Mouse (Mus musculus) ZHBTc4 (cell line): ENCODE results near the gene Sh2b1.

ENCODE experiments used
- DNase-seq: peaks from one replicate; pipeline ENCODE4 v3.0.0-alpha.2; 2011; ENCODE audit warnings: low read depth, low spot score

The Sh2b1 gene

GRCm38 (mm10) chr7:126474486-126474955 is 703 bp downstream of the Sh2b1 start:
- no peak for DNase-seq

DNA sequence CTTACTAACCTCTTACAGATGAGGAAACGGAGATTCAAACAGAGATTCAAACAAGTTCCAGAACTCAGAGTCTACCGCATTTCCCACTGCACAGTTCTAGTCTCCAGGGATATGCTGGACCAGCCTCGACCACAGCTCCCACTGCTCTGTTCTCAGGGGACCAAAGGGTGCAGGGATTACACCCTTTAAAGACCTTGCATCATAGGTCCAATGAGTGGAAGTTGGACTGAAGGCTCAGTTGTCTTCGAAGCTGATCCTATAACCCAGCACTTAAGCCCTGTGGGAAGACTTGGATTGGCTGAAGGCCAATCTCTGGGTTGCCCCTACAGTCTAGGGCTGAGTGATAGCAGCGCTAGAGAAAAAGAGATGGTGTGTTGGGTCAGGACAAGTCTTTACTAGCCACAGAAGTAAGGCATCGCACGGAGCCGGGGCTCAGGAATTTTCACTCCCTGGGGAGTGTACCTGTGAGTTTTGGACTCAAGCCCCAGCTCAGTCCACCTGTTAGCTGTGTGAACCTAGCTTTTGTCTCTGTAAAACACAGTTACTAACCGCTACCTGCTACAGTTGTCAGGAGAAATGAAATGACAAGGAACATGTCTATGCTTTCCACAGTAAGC is 1.6 kb downstream of the Sh2b1 start:
- no peak for DNase-seq

DNA sequence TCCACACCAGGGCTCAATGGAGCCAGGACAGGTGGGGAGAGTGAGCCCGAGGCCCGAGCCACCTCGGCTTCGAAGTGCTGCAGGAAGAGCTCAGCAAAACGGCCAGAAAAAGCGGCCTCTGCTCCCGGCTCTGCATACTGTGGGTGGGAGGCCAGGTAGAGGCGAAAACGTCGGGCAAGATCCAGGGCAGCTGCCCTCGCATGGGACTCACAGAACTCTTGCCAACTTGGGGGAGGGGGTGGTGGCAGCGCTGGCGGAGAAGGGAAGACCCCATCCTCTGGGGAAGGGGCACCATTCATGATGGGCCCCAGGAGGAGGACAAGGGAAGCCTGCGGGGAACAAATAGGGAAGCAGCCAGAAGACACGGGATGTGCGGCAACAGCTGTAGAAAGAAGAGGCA is 2.5 kb downstream of the Sh2b1 start:
- no peak for DNase-seq

DNA sequence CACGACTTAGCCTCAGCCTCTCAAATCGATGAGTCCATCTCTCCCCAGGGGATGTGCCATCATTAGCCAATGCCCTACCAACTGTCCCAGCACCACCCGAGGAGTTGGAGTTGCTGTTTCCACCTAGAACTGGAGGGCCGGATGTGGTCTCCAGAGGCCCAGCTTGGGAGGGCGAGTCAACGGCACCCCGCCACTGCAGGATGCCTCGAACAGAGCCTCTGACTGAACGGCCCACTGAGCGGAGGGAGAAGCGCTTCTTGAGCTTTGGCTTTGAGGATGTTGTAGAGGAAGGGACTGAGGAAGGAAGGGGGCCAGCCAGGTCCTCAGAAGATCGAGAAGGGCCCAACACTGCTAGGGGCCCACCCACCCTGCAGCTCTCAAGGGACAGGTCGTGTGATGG is 2.9 kb downstream of the Sh2b1 start:
- no peak for DNase-seq

GRCm38 (mm10) chr7:126471853-126472252 is 3.4 kb downstream of the Sh2b1 start:
- DNase-seq = no peak

DNA sequence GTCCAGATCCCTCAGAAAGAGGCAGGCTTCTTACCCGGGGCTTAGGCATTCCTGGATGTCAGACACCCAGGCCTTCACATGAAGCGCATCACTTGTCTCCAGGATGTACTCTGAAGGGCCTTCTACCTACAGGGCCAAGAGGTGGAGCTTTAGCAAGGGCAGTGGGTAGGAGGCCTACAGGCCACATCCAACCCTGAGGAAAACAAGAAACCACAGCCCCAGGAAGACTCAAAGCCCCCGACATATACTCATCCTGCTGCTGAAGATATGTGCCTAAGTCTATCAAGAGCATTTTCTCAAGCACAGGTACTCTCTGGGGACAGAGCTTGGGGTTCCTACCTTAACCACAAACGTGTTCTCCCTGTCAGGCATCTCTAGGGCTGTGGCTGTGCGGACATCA is 3.9 kb downstream of the Sh2b1 start:
- no peak for DNase-seq

- no peak for DNase-seq
Measured at GRCm38 (mm10) chr7:126470077-126470476, 5.1 kb downstream of the Sh2b1 start.

- no peak for DNase-seq
Measured at GRCm38 (mm10) chr7:126467834-126468627, 7.2 kb downstream of the Sh2b1 start.

DNA sequence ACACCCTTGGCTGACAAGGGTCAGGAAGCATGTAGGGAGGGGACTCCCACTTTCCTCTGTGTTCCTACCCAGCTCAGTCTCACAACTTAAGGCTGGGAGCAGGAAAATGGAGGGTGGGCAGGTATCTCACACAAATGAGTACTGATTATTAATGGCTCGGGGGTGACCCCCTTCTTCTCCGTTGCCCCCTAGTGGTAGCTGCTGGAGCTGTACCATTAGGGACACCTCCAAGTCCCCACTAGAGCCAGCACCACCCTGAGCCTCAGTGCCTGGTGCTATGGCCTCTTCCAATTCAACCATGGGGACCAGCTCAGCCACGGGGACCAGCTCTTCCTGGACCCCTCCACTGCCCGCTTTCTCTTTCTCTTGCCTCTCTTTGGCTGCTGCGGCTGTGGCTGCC is 8.0 kb downstream of the Sh2b1 start:
- peak; percentile 68 for DNase-seq

GRCm38 (mm10) chr7:126466707-126467106 is 8.5 kb downstream of the Sh2b1 start:
- no peak for DNase-seq

DNA sequence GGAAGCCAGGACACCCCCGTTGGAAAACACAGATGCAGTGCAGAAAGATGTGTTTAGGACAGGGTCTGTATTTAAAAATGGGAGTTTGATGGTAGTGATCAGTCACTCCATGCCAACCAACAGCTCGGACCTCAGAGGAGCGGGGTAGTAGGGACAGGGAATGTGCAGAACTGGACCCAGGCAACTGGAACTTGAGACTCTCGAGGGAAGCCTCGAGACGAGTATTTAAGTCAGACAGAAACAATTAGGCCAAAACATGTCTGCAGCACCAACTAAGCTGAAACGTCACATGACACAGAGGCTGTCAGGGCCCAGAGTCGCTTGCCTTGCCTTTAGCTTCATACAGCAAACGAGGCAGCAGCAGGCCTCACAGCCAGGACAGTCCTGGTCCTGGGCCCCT is 9.1 kb downstream of the Sh2b1 start:
- no peak for DNase-seq

DNA sequence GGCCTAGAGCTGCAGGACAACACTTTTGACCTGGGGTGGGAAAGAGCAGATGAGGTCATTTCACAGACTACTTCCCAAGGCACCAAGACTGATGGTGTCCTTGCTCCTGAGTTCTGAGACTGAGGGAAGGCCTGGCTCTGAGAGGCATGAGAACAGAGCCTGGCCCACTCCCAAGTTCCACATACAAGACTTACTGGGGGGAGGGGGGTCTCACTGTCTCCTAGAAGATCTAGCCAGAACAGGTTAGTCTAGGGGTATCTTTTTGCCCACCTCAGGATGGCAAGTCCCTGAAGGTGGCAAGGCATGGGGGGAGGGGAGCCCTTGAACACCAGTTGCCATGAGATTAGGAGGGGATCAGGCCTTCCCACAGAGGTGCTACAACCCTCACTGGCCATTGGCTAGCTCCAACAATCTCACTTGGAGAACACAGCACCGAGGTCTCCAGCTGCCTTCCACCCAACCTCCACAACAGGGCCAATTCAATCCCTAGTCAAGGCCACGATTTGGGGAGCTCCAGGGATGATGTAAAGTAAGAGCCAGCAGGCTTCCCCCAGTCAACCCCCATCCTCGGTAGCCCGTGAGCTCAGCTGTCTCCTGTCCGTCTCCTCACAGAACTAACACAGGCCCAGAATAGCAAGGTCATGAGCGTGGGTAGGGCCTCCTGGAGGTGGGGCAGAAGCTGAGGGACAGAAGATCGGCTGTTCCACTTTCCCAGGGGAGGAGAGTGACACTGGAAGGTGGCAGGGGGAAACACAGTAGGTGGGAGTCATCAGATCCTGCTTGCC is 9.8 kb downstream of the Sh2b1 start:
- DNase-seq = no peak

DNA sequence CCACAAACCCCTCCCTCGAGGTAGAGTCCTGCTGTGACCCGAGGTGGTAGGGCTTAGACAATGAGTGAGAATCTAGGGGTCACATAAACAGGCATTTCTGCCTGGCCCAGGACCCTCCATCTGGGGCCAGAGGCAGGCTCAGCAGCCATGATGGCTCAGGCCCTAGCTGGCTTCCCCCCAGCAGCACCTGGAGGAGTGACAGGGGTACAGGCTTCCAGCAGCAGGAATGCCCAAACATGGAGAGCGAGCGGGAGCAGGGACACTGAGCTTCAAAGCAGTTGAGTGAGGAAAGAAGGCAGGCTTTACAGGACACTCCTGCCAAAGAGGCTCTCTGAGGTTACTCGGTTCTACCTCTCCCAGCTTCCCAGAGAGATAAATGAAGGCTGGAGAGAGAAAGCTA is 10.4 kb downstream of the Sh2b1 start:
- DNase-seq = no peak

GRCm38 (mm10) chr7:126464121-126464520 is 11.1 kb downstream of the Sh2b1 start:
- no peak for DNase-seq

DNA sequence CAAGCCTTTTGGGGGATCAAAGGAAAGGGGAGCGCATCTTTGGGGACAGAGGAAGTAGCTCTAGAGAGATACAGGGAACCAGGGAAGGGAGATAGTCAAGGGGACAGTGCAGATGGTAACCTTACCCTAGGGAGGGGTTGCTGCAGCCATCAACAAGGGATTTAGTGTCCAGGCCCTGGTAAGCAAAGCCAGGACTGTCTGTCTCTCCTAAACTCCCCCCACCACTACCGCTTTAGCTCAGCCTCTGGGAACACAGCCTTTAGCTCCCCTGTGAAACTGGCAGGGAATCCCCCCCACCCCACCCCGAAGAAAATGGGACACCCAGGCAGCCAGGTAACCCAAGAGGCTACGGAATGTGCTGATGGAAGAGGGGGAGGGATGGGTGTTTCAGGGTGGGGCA is 11.7 kb downstream of the Sh2b1 start:
- DNase-seq = no peak

DNA sequence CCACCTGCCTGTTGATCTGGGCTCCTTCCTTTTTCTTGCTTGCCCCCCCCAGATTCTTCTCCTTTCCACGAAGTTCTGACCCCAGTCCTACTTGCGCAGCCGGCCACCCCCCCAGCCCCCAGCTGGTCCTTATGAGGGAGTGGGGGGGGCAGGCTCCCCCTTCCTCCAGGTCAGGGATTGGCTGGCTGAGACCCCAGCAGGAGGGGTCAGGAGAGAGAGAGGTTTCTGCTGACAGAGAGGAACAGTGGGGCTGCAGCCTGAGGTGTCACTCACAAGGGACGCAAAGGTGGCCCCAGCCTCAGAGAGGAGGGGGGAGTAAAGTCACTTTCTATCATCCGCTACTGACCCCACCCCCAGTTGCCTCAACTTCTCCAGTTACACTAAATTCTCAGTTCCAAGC is 12.2 kb downstream of the Sh2b1 start, which contains the start of gene Atp2a1:
Gene Atp2a1, minus strand, starts transcription at position 105 of the 400 bp plus-strand sequence.
- DNase-seq = no peak

GRCm38 (mm10) chr7:126461626-126462025 is 13.6 kb downstream of the Sh2b1 start:
- DNase-seq = no peak

DNA sequence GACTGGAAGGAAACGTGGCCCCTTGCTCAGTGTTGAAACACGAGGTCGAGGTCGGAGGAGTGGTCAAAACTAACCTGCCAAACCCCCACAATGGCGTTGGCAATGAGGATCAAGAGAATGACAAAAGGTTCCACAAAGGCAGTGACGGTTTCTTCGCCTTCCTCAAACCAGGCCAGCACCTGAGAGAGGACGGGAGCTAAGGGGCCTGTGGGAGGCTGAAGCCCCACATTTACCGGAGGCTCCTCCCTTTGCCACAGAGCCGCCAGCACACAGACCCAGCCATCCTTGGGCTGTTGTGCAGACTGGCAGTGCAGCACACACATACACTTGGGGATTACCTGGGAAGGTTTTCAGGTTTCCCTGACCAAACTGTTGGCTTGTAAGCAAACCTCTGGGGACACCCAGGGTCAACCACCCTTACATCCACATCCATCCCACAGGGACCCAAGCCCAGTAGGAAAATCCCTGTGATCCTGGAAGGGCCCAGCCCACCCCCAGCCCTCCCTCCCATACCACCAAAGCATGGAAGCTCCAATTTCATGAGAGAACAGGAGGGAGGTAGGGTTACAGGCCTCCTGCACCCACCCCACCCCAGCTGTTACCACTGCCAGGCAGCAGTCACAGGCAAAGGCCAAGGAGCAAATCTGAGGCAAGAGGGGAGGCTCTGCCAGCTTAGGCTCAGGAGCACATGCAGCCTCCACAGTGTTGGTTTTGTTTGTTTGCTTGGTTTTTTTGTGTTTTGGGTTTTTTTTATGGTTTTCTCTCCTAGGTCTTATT is 14.4 kb downstream of the Sh2b1 start:
- DNase-seq = no peak

DNA sequence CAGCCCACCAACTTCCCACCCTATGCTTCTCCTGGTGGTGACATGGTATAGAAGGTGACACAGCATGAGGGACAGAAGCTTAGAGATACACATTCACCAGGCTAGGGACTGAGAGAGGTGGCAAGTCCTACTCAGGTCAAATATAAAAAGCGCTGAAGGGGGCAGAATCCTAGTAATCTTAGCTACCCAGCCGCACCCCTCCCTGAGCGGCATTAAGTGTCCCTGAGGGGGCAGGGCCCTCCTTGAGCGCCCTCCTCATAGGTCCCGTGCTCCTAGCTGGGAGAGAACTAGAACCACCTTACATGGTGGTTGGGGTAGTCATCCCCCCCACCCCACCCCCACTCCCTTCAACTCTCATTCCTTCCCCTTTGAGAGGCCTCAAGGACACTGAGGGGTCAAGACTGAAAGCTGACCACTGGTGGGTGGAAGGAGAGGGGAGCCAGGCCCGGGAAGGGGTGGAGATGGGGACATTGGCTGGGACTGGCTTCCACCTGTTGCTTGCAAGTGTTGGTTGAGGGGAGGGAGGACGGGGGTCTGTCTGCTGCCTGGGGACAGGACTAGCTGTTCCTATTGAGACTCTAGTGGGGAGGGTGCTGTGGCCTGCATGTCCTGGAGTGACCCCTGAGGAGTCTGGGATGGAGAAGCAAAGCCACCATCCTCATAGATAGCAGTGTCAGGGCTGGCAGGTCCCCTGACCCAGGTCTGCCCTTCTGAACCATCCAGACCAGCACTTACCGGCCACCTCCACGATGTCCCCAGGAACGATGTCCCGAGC is 16.2 kb downstream of the Sh2b1 start:
- DNase-seq = no peak

DNA sequence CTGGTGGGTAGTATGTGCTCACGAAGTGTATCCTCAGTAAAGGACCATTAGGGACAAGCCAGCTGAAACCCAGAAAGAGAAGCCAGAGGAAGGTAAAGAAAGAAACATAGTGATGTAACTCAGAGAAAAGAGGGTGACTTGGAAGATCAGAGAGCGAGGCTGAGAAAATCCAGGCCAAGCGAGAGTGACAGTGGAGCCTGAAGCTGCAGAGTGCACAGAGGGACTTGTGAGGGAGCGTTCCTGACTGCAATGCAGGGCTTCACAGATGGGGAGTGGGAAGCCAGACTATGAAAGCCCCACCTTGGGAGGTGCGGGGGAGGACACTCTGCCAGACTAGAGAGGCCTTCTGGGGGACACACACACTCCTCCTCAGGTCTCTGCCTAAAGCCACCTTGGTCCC is 17.0 kb downstream of the Sh2b1 start:
- no peak for DNase-seq
